Mouse (Mus musculus) midbrain, embryonic 10.5 days (tissue): ENCODE measurements around the gene Mad2l2. TPM values are rescaled to one million over a fixed set of nuclear protein-coding genes. Genes with fewer than 3 reads are reported as not detected.

Experiments
- DNase-seq: peaks from one replicate; pipeline ENCODE4 v3.0.0-alpha.2; 2017; ENCODE audit warnings: low spot score
- H3K27ac ChIP-seq: fragments of 300-500 bp; sonication (generic); replicated peaks from 2 replicates; pipeline ENCODE4 v1.5.1; 2016; ENCODE audit warnings: mild to moderate bottlenecking
- H3K27me3 ChIP-seq: fragments of 300-500 bp; sonication (generic); 2 replicates; pipeline ENCODE4 v1.6.1; 2016; ENCODE audit warnings: low read depth, mild to moderate bottlenecking; ENCODE audit not compliant: poor library complexity, severe bottlenecking
- H3K36me3 ChIP-seq: fragments of 300-500 bp; sonication (generic); 2 replicates; pipeline ENCODE4 v1.6.1; 2016; ENCODE audit warnings: mild to moderate bottlenecking, moderate library complexity
- H3K4me1 ChIP-seq: fragments of 300-500 bp; sonication (generic); 2 replicates; pipeline ENCODE4 v1.6.1; 2016
- H3K4me3 ChIP-seq: fragments of 300-500 bp; sonication (generic); 2 replicates; pipeline ENCODE4 v1.5.1; 2016; ENCODE audit warnings: mild to moderate bottlenecking, moderate library complexity
- H3K9me3 ChIP-seq: fragments of 300-500 bp; sonication (generic); replicated peaks from 2 replicates; pipeline ENCODE4 v1.6.1; 2016; ENCODE audit warnings: mild to moderate bottlenecking
- microRNA-seq: library from miRNA; unstranded; fragments of <30 nt; microRNA quantifications from one replicate; pipeline ENCODE4, GENCODE M21; 2017
- polyA plus RNA-seq: library from polyadenylated mRNA; unstranded; fragments of >200 nt; fragmentation: Nextera tagmentation; extraction: Ambion mirVana; gene quantifications from 2 replicates; pipeline ENCODE4 v1.2.1, GENCODE M21; 2016

Gene Mad2l2
- polyA plus RNA-seq, 1 experiment from 2014 or later = 72.6 TPM

DNA sequence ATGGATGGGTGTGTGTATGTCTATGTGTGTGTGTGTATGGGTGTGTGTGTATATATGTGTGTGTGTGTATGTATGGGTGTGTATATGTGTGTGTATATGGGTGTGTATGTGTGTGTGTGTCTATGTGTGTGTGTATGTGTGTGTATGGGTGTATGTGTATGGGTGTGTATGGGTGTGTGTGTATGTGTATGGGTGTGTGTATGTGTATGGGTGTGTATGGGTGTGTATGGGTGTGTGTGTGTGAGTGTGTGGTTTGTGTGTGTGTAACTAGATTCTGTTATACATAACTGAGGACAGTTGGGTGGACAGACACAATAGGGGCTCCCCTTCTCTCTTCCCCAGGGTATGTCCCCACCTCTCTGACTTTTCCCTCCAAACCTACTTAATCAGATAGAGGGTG is 64.2 kb downstream of the Mad2l2 start:
- Histone ChIP-seq H3K9me3 (no peaks in the 10 kb centered on the region), H3K4me3 (no peak overlapping the region), H3K36me3 (no peaks in the 10 kb centered on the region), H3K27me3 (peaks cover 36% of the 10 kb centered on the region), H3K4me1 (peaks cover 29% of the 10 kb centered on the region), H3K27ac (no peak overlapping the region)
- DNase-seq = no peak

Small RNAs within 50 kb of the gene (microRNA-seq; reads per million reads assigned to microRNA genes)
- gene Mir7022 = not detected

Other genes starting within 250 kb of the Mad2l2 start
- 45.1 and 53.2 TPM in 2 replicates for gene Mfn2, start 225.7 kb upstream of the Mad2l2 start, polyA plus RNA-seq
- gene Plod1, start 193.6 kb upstream of the Mad2l2 start, polyA plus RNA-seq = 26.9 and 28.2 TPM in 2 replicates
- 11.6 and 11.7 TPM in 2 replicates for gene 2510039O18Rik, start 189.5 kb upstream of the Mad2l2 start, polyA plus RNA-seq
- gene Nppb, start 144.6 kb upstream of the Mad2l2 start, polyA plus RNA-seq = not detected in 2 replicates
- 0.25 and 0.67 TPM in 2 replicates for gene Nppa, start 129.7 kb upstream of the Mad2l2 start, polyA plus RNA-seq
- gene Clcn6, start 91.6 kb upstream of the Mad2l2 start, polyA plus RNA-seq = 15.6 and 20.4 TPM in 2 replicates
- gene Mthfr, start 91.3 kb upstream of the Mad2l2 start, polyA plus RNA-seq = 25.4 and 33.3 TPM in 2 replicates
- 16.4 and 17.4 TPM in 2 replicates for gene Agtrap, start 42.4 kb upstream of the Mad2l2 start, polyA plus RNA-seq
- gene Draxin, start 314 bp downstream of the Mad2l2 start, polyA plus RNA-seq = 5.3 and 7.5 TPM in 2 replicates
- 11.4 and 13.0 TPM in 2 replicates for gene Fbxo6, start 21.8 kb downstream of the Mad2l2 start, polyA plus RNA-seq
- 39.6 and 58.5 TPM in 2 replicates for gene Fbxo44, start 30.1 kb downstream of the Mad2l2 start, polyA plus RNA-seq
- gene Fbxo2, start 30.2 kb downstream of the Mad2l2 start, polyA plus RNA-seq = 1.1 and 1.3 TPM in 2 replicates
- gene Disp3, start 157.6 kb downstream of the Mad2l2 start, polyA plus RNA-seq = 3.2 and 3.7 TPM in 2 replicates